ENCODE assay signal across 27 mouse cellular contexts in genomic region chr2:152192591-152193345, GRCm38 (mm10). TPM values are rescaled to one million over a fixed set of nuclear protein-coding genes. Genes with fewer than 3 reads are reported as not detected.
A peak's percentile ranks its signal among the peaks of the same experiment; 100 is the strongest.
DNase-seq lines count a peak whose midpoint lies in the region; ATAC-seq lines count a peak whose summit lies in the region.
"Had no signal": no experiment of that assay in that cellular context is flagged by ENCODE, and none has a peak within 500 bp of the region (broad histone marks: within the 10 kb centered on the region; RNA-seq: fewer than 3 reads in every experiment).

No protein-coding gene starts in this region.

- DNase-seq in ES-CJ7 (ENCODE audit: low read depth, low spot score), result peak; percentile 71
- DNase-seq in R1 (ENCODE audit: low read depth, low spot score), result peak; percentile 77
- no peak for DNase-seq in liver, embryonic 13.5 days
- DNase-seq in lung, postnatal 14 days, result no peak
- DNase-seq: adrenal gland, postnatal 10 days; cerebellum, adult 11-12 months; cerebellum, postnatal 10 days; forebrain, postnatal 0 days; heart, postnatal 10 days; kidney, postnatal 25 days; lung, adult 2 months; lung, postnatal 10 days; spleen, adult 18-20 months; thymus, postnatal 14 days had no signal

- no peaks in the 10 kb centered on the region for H3K9me3 ChIP-seq in liver, embryonic 13.5 days (replicated peaks)
- no peaks in the 10 kb centered on the region for H3K9me3 ChIP-seq in kidney, embryonic 14.5 days (ENCODE audit: control insufficient read depth, low read length)
- H3K9me3 ChIP-seq: embryonic facial prominence, embryonic 13.5 days; heart, embryonic 13.5 days; kidney, embryonic 15.5 days; limb, embryonic 13.5 days had no signal

- peak; percentile 79 for ATAC-seq in liver, embryonic 13.5 days (ENCODE audit: low read depth)
- ATAC-seq in megakaryocyte progenitor cell, adult 5-6 weeks (replicated peaks; ENCODE audit: poor library complexity), result peak; percentile 53
- ATAC-seq in kidney, embryonic 14.5 days (ENCODE audit: low FRiP score, low TSS enrichment), result no peak
- ATAC-seq in inflammation-experienced regulatory T-cells, adult 6 months, result no peak
- ATAC-seq: forebrain, postnatal 0 days; intestine, postnatal 0 days; midbrain, embryonic 16.5 days had no signal

- H3K9ac ChIP-seq in liver, embryonic 13.5 days, result no peak overlapping the region
- H3K9ac ChIP-seq in kidney, embryonic 14.5 days (ENCODE audit: low read depth, low read length), result no peak overlapping the region
- H3K9ac ChIP-seq: embryonic facial prominence, embryonic 13.5 days; forebrain, postnatal 0 days; heart, embryonic 13.5 days; kidney, embryonic 15.5 days; limb, embryonic 13.5 days had no signal

- no peaks in the 10 kb centered on the region for H3K27me3 ChIP-seq in liver, embryonic 13.5 days
- no peaks in the 10 kb centered on the region for H3K27me3 ChIP-seq in kidney, embryonic 14.5 days (ENCODE audit: control insufficient read depth, insufficient read depth, low read length)
- H3K27me3 ChIP-seq: embryonic facial prominence, embryonic 13.5 days; kidney, embryonic 15.5 days; limb, embryonic 13.5 days had no signal

- whole genome bisulfite sequencing in liver, embryonic 13.5 days (ENCODE audit: insufficient replicate concordance), result 49% methylated on average over 13 of the region's 13 CpGs
- WGBS in kidney, embryonic 14.5 days, result 78% methylated on average over 13 of the region's 13 CpGs

- no peaks in the 10 kb centered on the region for H3K36me3 ChIP-seq in liver, embryonic 13.5 days
- no peaks in the 10 kb centered on the region for H3K36me3 ChIP-seq in kidney, embryonic 14.5 days (ENCODE audit: control insufficient read depth, insufficient read depth, low read length)
- H3K36me3 ChIP-seq: embryonic facial prominence, embryonic 13.5 days; heart, embryonic 13.5 days; kidney, embryonic 15.5 days; limb, embryonic 13.5 days had no signal

- no peak overlapping the region for H3K4me2 ChIP-seq in liver, embryonic 13.5 days
- no peak overlapping the region for H3K4me2 ChIP-seq in kidney, embryonic 14.5 days (replicated peaks; ENCODE audit: low read depth, low read length)
- H3K4me2 ChIP-seq: embryonic facial prominence, embryonic 13.5 days; heart, embryonic 13.5 days; kidney, embryonic 15.5 days; limb, embryonic 13.5 days; midbrain, embryonic 11.5 days had no signal

- peaks cover 28% of the 10 kb centered on the region for H3K4me1 ChIP-seq in liver, embryonic 13.5 days (replicated peaks)
- H3K4me1 ChIP-seq in kidney, embryonic 14.5 days (ENCODE audit: control insufficient read depth, insufficient read depth, low read length), result no peaks in the 10 kb centered on the region

- no peak overlapping the region for H3K4me3 ChIP-seq in liver, embryonic 13.5 days (replicated peaks)
- H3K4me3 ChIP-seq in kidney, embryonic 14.5 days (ENCODE audit: low read length), result no peak overlapping the region
- H3K4me3 ChIP-seq: embryonic facial prominence, embryonic 13.5 days; heart, embryonic 13.5 days; kidney, embryonic 15.5 days; layer of hippocampus, adult 2 months; left cerebral cortex, adult 2 months; limb, embryonic 13.5 days had no signal

- no peak overlapping the region for H3K27ac ChIP-seq in liver, embryonic 13.5 days
- H3K27ac ChIP-seq in kidney, embryonic 14.5 days (ENCODE audit: low read depth, low read length), result no peak overlapping the region
- H3K27ac ChIP-seq: embryonic facial prominence, embryonic 13.5 days; heart, embryonic 13.5 days; kidney, embryonic 15.5 days; layer of hippocampus, adult 2 months; left cerebral cortex, adult 2 months; limb, embryonic 13.5 days had no signal

RNA-seq across cellular contexts. Expression of gene Csnk2a1, which starts 33.9 kb away (rescaled TPM):
- polyA plus RNA-seq in liver, embryonic 13.5 days (2015; fragmentation: Nextera tagmentation; extraction: Ambion mirVana), result 51.5 and 53.3 TPM in 2 replicates
- 55.9 and 68.2 TPM in 2 replicates for total RNA-seq in megakaryocyte progenitor cell, adult 5-6 weeks (2015)
- total RNA-seq in megakaryocyte progenitor cell, adult 5-6 weeks (2017), result 111 and 125 TPM in 2 replicates
- 136 and 149 TPM in 2 replicates for polyA plus RNA-seq in kidney, embryonic 14.5 days (2014; fragmentation: Nextera tagmentation; extraction: Ambion mirVana)
- polyA plus RNA-seq in inflammation-experienced regulatory T-cells, adult 6 months (2017; shearing (Covaris generic)), result 10 to 100 TPM; 57.1 to 89.9 (median 83.2) TPM

RNA-seq across cellular contexts. Expression of gene Tcf15, which starts 49.4 kb away (rescaled TPM):
- 0.27 and 0.33 TPM in 2 replicates for polyA plus RNA-seq in liver, embryonic 13.5 days (2015; fragmentation: Nextera tagmentation; extraction: Ambion mirVana)
- total RNA-seq in megakaryocyte progenitor cell, adult 5-6 weeks (2015), result not detected in 2 replicates
- 0.12 TPM in 1 of 2 replicates, not detected in the other for total RNA-seq in megakaryocyte progenitor cell, adult 5-6 weeks (2017)
- polyA plus RNA-seq in kidney, embryonic 14.5 days (2014; fragmentation: Nextera tagmentation; extraction: Ambion mirVana), result 18.2 and 19.2 TPM in 2 replicates
- not detected for polyA plus RNA-seq in inflammation-experienced regulatory T-cells, adult 6 months (2017; shearing (Covaris generic))
- total RNA-seq: neutrophil, adult 5-6 weeks had no signal

Comparison
In these comparisons a context has a peak if more than half of its experiments do, and no peak if none do; other contexts are left out.
1. DNase-seq: peak in ES-CJ7 (single experiment) and R1 (single experiment); none in liver, embryonic 13.5 days (single experiment) and lung, postnatal 14 days (single experiment).
2. ATAC-seq: peak in liver, embryonic 13.5 days (single experiment) and megakaryocyte progenitor cell, adult 5-6 weeks (single experiment); none in kidney, embryonic 14.5 days (single experiment) and inflammation-experienced regulatory T-cells, adult 6 months (single experiment).
3. RNA of gene Tcf15, which starts 49.4 kb away (polyA plus RNA-seq): 18.2 to 19.2 TPM in kidney, embryonic 14.5 days; 0.27 to 0.33 TPM in liver, embryonic 13.5 days and not detected in inflammation-experienced regulatory T-cells, adult 6 months; every median in the first group is over 10 times any median in the second.